Mouse (Mus musculus): ENCODE measurements around the gene Mmp19. TPM values are rescaled to one million over a fixed set of nuclear protein-coding genes. Genes with fewer than 3 reads are reported as not detected.

The Mmp19 gene
- polyA plus RNA-seq, 1 experiment from 2014 or later = 6.9 TPM

DNA sequence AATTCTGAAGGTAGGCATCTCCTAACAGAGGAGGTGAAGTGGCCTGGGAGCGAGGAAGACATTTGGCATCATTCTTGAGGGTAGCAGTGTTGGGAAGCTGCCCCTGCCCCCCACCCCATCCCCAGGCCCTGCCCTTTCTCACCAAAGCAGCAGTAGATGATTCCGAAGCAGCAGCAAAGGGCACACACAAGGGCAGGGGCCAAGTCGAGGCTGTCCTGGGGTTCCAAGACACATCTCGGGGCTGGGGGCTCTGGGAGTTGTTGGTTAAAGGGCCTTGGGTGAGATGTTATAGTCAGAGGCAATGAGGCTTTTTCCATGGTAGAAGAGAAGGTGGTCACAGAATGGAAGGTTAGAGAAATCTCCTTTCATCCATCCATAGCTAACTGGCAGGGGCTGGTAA, 12.2 kb downstream of the Mmp19 start:
- ATAC-seq (ENCODE audit: low read depth) (no peak), DNase-seq (no peak)
- Histone ChIP-seq H3K36me3 (peaks cover 15% of the 10 kb centered on the region; the same call in 1 of the 2 replicates), H3K4me3 (replicated peaks) (no peak overlapping the region), H3K9me3 (replicated peaks) (no peaks in the 10 kb centered on the region), H3K4me2 (peak overlapping the region; percentile 95), H3K27ac (no peak overlapping the region), H3K9ac (no peak overlapping the region), H3K27me3 (peaks cover 7% of the 10 kb centered on the region), H3K4me1 (replicated peaks) (peaks cover 43% of the 10 kb centered on the region)
- 62% methylated on average over 4 of the region's 4 CpGs for WGBS (ENCODE audit: insufficient replicate concordance)

DNA sequence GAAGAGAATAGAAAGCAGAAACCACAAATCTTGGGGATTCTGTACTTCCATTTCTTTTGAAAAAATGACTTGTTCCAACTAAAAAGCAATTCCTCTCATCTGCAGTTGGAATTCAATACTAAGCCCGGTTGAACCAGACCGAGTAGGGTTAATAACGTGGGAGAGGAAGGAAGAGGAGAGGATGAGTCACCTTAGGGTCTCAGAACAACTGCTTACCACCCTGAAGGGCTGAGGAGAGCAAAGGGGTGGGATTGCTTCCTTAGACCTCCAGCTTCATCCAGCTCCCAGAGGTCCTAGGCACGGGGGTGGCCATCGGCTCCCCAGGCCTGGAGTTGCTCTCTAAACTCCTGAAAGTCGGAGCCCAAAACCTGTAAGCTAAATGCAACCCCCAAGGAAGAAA, 12.7 kb downstream of the Mmp19 start:
- Histone ChIP-seq H3K9ac (peak overlapping the region; percentile 87), H3K4me1 (replicated peaks) (peaks cover 47% of the 10 kb centered on the region), H3K36me3 (peaks cover 14% of the 10 kb centered on the region; the same call in 1 of the 2 replicates), H3K4me3 (replicated peaks) (peak overlapping the region; percentile 82), H3K27ac (peak overlapping the region; percentile 45; the same call in 1 of the 2 replicates), H3K27me3 (peaks cover 7% of the 10 kb centered on the region), H3K9me3 (replicated peaks) (no peaks in the 10 kb centered on the region), H3K4me2 (peak overlapping the region; percentile 95)
- WGBS (ENCODE audit: insufficient replicate concordance) = 18% methylated on average over 6 of the region's 6 CpGs
- no peak for DNase-seq
- no peak for ATAC-seq (ENCODE audit: low read depth)

DNA sequence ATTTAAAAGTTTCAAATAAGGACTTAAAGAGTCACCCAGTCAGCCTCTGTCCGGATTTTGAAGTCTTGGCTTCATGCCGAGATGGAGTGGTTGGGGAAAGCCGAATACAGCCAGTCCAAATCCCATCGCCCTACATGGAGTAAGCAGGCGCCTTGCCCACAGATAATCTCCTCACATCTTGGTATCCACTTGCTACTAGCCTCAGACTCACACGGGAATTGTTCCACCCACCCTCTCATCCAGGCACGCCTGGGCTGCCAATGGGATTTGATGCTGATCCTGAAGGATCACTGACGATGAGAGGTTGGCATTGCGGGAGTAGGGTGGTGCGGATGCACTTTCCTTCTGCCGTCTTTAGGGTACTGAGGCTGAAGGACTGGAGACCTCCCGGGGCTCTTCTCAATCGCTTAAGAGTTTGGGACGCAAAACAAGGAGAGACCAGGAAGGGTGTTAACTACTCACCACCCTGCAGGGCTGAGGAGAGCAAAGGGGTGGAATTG, 13.1 kb downstream of the Mmp19 start, which contains the start of gene Dnajc14:
TSS of gene Dnajc14 (plus strand) at position 292 of the 500 bp plus-strand sequence.
- ATAC-seq (ENCODE audit: low read depth) (no peak), DNase-seq (no peak)
- H3K9ac ChIP-seq = peak within 1 kb of the TSS; percentile 87
- peak within 1 kb of the TSS; percentile 90 for H3K27ac ChIP-seq
- WGBS (ENCODE audit: insufficient replicate concordance) = 4% methylated on average over 14 of the region's 14 CpGs
- H3K4me3 ChIP-seq (replicated peaks) = peak within 1 kb of the TSS; percentile 82
- H3K27me3 ChIP-seq = peaks cover 7% of the 10 kb centered on the region
- no peaks in the 10 kb centered on the region for H3K9me3 ChIP-seq (replicated peaks)
- peaks cover 51% of the 10 kb centered on the region for H3K4me1 ChIP-seq (replicated peaks)
- H3K4me2 ChIP-seq = peak within 1 kb of the TSS; percentile 95
- peaks cover 16% of the 10 kb centered on the region for H3K36me3 ChIP-seq

DNA sequence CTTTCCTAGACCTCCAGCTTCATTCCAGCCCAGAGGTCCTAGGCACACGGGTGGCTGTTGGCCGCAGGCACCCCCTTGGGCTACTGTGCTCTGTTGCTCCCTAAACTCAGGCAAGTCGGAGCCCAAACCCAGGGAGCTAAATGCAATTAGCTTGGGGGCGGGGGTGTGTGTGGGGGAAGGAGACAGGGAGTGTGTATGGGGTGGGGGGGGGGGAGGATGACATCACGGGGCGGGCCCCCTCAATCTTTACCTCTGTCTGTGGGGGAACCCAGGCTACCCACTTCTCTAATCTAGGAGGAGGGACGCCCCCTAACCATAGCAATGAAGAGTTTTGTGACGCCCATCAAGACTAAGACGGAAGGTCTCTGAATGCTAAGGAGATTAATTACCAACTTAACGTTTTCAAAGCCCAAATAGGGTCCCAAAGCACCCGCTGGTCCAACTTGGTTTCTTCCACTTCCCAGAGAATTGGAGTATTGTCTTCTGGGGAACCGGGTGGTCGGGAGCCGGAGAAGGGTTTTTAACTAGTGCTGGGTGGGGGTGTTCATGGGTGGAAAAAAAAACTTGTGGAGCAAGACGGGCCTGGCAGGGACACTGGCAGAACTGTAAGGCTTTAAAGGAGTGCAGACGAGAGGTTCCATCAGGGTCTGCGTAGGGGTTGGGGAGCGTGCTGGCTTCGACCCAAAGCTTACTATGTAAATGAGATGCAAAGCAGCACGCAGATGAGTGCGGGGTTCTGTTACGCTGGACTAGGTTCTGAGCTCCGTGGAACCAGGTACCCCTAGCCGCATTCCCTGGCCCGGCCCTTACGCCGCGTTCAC, 13.8 kb downstream of the Mmp19 start, which contains the start of gene Tmem198b:
TSS of gene Tmem198b (minus strand) at position 100 of the 821 bp plus-strand sequence.
- ATAC-seq (ENCODE audit: low read depth) = peak; percentile 43
- H3K4me1 ChIP-seq (replicated peaks) = peaks cover 58% of the 10 kb centered on the region
- H3K9me3 ChIP-seq (replicated peaks) = no peaks in the 10 kb centered on the region
- peak within 1 kb of the TSS; percentile 82 for H3K4me3 ChIP-seq (replicated peaks)
- WGBS (ENCODE audit: insufficient replicate concordance) = under 1% methylated on average over 28 of the region's 28 CpGs
- H3K4me2 ChIP-seq = peak within 1 kb of the TSS; percentile 95
- peak within 1 kb of the TSS; percentile 87 for H3K9ac ChIP-seq
- peaks cover 7% of the 10 kb centered on the region for H3K27me3 ChIP-seq
- no peak for DNase-seq
- H3K36me3 ChIP-seq = peaks cover 21% of the 10 kb centered on the region
- peak within 1 kb of the TSS; percentile 90 for H3K27ac ChIP-seq

DNA sequence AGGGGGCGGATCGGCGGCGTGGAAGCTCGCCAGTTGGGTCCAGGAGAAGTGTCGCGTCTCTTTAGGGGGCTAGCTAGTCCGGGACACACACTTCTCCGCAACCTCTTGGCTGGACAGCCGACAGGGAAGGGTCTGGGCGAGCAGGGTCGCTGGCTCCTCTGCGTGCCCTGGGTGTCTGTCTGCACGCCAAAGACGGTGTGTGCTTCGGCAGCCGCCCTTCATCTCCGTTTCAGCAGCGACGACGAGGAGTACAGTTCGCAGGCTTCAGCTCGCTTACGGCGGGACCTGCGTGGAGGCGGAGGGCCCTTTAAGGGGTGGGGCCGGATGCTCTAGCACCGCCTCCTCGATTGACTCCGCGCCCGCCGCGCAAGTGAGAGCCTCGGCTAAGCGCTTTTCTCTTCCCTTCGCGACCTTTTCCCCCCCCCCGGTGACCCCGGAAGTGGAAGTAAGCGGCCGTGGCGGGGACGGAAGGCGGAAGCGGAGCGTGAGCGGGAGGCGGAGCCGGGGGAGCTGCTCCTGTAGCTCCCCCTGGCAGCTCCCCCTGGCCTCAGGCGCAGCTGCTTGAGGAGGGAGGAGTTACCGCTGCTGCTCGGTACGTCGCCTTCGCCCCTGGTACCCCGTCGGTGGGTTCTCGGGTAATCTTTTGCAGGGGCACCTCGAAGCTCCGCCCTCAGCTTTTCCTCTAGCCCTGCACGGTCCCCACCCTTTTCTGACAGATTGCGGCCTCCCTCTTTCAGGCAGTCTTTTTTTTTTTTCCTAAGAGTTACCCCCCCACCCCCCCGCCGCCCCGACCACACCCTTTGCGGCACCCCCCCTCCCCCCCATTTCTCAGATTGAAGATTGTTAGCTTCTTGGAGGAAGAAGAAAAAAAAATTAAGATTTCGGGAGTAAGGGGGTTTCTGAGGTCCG, 14.6 kb downstream of the Mmp19 start:
- DNase-seq = peak; percentile 94
- Histone ChIP-seq H3K4me1 (replicated peaks) (peaks cover 61% of the 10 kb centered on the region), H3K36me3 (peaks cover 26% of the 10 kb centered on the region), H3K9me3 (replicated peaks) (no peaks in the 10 kb centered on the region), H3K27ac (peak overlapping the region; percentile 90), H3K4me2 (peak overlapping the region; percentile 95), H3K27me3 (peaks cover 7% of the 10 kb centered on the region), H3K9ac (peak overlapping the region; percentile 87), H3K4me3 (replicated peaks) (peak overlapping the region; percentile 82)
- under 1% methylated on average over 69 of the region's 70 CpGs for WGBS (ENCODE audit: insufficient replicate concordance)
- peak; percentile 96 for ATAC-seq (ENCODE audit: low read depth)

DNA sequence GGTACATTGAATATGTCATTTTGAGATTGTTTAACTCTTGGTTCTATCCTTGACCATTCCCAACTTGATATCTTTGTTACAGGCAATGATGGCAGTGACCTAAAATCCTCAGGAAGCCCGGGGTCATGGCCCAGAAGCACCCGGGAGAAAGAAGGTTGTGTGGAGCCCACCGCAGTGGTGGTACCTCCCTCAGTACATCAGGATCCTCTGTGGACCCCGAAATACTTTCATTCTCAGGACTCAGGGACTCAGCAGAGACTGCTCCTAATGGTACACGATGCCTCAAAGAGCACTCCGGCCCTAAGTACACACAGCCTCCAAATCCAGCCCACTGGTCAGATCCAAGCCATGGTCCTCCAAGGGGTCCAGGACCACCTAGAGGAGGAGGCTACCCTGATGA, 15.4 kb downstream of the Mmp19 start:
- peak overlapping the region; percentile 82 for H3K4me3 ChIP-seq (replicated peaks)
- no peak for DNase-seq
- H3K27ac ChIP-seq = peak overlapping the region; percentile 90
- H3K9ac ChIP-seq = peak overlapping the region; percentile 87
- peaks cover 61% of the 10 kb centered on the region for H3K4me1 ChIP-seq (replicated peaks)
- H3K4me2 ChIP-seq = peak overlapping the region; percentile 95
- 49% methylated on average over 6 of the region's 6 CpGs for WGBS (ENCODE audit: insufficient replicate concordance)
- H3K27me3 ChIP-seq = peaks cover 7% of the 10 kb centered on the region
- H3K36me3 ChIP-seq = peaks cover 23% of the 10 kb centered on the region
- no peaks in the 10 kb centered on the region for H3K9me3 ChIP-seq (replicated peaks)
- ATAC-seq (ENCODE audit: low read depth) = no peak

DNA sequence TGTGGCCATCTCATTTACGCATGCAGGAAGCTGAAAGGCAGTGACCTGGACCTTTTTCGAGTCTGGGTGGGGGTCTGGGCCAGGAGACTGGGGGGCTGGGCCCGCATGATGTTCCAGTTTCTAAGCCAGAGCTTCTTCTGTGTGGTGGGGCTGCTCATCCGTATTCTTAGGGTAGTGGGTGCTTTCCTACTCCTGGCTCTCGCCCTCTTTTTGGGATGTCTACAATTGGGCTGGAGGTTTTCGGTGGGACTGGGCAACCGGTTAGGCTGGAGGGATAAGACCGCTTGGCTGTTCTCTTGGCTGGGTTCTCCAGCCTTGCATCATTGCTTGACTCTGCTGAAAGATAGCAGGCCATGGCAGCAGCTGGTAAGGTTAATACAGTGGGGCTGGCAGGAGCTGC, 16.3 kb downstream of the Mmp19 start:
- H3K4me2 ChIP-seq = peak overlapping the region; percentile 95
- H3K9ac ChIP-seq = peak overlapping the region; percentile 87
- peaks cover 61% of the 10 kb centered on the region for H3K4me1 ChIP-seq (replicated peaks)
- 82% methylated on average over 8 of the region's 8 CpGs for WGBS (ENCODE audit: insufficient replicate concordance)
- DNase-seq = no peak
- H3K27me3 ChIP-seq = peaks cover 4% of the 10 kb centered on the region
- no peak for ATAC-seq (ENCODE audit: low read depth)
- peak overlapping the region; percentile 82 for H3K4me3 ChIP-seq (replicated peaks)
- H3K27ac ChIP-seq = no peak overlapping the region
- peaks cover 21% of the 10 kb centered on the region for H3K36me3 ChIP-seq
- H3K9me3 ChIP-seq (replicated peaks) = no peaks in the 10 kb centered on the region

DNA sequence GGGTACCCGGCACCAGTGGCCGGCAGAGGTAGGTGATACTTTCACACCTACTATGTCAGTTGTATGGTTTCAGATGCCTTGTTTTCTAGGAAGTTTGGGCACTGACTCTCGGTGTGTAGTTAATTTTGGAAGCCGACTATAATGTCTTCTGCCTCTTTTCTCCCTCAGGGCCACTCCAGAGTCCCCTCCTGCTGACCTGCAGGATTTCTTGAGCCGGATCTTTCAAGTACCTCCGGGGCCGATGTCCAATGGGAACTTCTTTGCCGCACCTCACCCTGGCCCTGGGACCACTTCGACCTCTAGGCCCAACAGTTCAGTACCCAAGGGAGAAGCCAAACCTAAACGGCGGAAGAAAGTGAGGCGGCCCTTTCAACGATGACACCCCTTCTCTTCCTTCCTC, 26.3 kb downstream of the Mmp19 start, which contains the start of gene Sarnp:
TSS of gene Sarnp (plus strand) at position 301 of the 400 bp plus-strand sequence.
- no peak within 1 kb of the TSS for H3K27ac ChIP-seq
- WGBS (ENCODE audit: insufficient replicate concordance) = 84% methylated on average over 13 of the region's 13 CpGs
- no peaks in the 10 kb centered on the region for H3K9me3 ChIP-seq (replicated peaks)
- H3K4me1 ChIP-seq (replicated peaks) = peaks cover 16% of the 10 kb centered on the region
- peaks cover 65% of the 10 kb centered on the region for H3K36me3 ChIP-seq
- no peaks in the 10 kb centered on the region for H3K27me3 ChIP-seq
- ATAC-seq (ENCODE audit: low read depth) (no peak), DNase-seq (no peak)
- H3K4me2 ChIP-seq = no peak within 1 kb of the TSS
- H3K4me3 ChIP-seq (replicated peaks) = no peak within 1 kb of the TSS
- no peak within 1 kb of the TSS for H3K9ac ChIP-seq

DNA sequence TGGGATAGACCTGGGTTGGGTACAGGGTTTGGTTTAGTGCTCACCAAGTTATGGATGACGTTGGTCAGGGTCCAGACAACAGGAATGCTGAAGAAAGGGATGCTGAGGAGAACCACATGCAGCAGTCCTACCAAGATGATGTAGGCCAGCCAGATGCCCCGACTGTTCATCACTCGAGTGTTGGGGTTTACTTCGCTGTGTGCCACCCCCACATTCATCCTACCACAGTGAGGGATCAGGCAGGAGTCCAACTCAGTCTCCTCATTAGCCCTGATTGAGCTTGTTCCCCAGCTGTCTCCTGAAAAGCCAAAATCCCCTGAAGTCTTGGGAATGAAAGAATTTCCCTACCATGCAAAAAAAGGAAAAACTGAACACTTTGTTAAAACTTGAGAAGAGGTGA, 29.5 kb downstream of the Mmp19 start:
- no peak for DNase-seq
- no peak for ATAC-seq (ENCODE audit: low read depth)
- 84% methylated on average over 4 of the region's 4 CpGs for WGBS (ENCODE audit: insufficient replicate concordance)
- 0 out of 2 replicates have a peak overlapping the region, but pooled peaks have one; percentile 30 for H3K27ac ChIP-seq
- H3K4me2 ChIP-seq = peak overlapping the region; percentile 89
- no peaks in the 10 kb centered on the region for H3K9me3 ChIP-seq (replicated peaks)
- peak overlapping the region; percentile 78 for H3K9ac ChIP-seq
- H3K27me3 ChIP-seq = no peaks in the 10 kb centered on the region
- H3K36me3 ChIP-seq = peaks cover 56% of the 10 kb centered on the region
- peaks cover 33% of the 10 kb centered on the region for H3K4me1 ChIP-seq (replicated peaks)
- peak overlapping the region; percentile 87 for H3K4me3 ChIP-seq (replicated peaks)

DNA sequence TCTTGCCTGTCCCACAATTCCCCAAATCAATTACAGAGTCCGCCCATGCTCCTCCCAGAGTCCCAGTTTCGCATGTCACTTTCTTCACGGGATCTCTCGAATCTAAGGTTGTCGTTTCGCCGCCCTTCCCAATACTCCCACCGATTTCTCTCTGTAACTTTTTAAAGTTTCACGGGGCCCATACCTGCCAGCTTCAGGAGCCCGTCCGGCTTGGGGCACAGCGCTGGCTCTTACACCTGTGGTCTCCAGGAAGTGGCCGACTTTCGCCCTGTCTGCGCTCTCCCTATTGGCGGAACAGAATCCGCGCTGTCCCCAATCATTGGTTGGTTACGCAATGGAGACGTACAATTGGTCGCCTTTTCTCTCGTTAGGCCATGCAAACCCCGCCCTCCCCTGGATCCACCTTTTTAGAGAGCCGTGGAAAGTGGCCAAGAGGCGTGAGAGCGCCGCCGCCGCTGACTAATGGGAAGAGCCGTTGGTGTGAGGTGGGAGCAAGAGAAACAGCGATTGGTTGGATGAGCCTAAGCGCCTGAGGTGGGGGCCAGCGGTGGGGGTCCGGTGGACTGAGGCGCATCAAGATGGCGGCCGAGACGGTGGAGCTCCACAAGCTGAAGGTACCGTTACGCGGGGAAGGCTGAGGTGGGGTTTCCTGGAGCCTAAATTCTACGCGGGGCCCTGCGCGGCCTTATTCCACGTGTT, 30.8 kb downstream of the Mmp19 start, which contains the start of gene Ormdl2:
TSS of gene Ormdl2 (minus strand) at position 288 of the 699 bp plus-strand sequence.
- Histone ChIP-seq H3K27ac (peak within 1 kb of the TSS; percentile 78), H3K27me3 (no peaks in the 10 kb centered on the region), H3K4me2 (peak within 1 kb of the TSS; percentile 89), H3K4me1 (replicated peaks) (peaks cover 36% of the 10 kb centered on the region), H3K4me3 (replicated peaks) (peak within 1 kb of the TSS; percentile 87), H3K36me3 (peaks cover 53% of the 10 kb centered on the region), H3K9ac (peak within 1 kb of the TSS; percentile 88), H3K9me3 (replicated peaks) (no peaks in the 10 kb centered on the region)
- peak; percentile 98 for ATAC-seq (ENCODE audit: low read depth)
- DNase-seq = peak; percentile 99
- under 1% methylated on average over 46 of the region's 46 CpGs for WGBS (ENCODE audit: insufficient replicate concordance)
